Mouse (Mus musculus): ENCODE results near the gene Ppp1ca.

DNA sequence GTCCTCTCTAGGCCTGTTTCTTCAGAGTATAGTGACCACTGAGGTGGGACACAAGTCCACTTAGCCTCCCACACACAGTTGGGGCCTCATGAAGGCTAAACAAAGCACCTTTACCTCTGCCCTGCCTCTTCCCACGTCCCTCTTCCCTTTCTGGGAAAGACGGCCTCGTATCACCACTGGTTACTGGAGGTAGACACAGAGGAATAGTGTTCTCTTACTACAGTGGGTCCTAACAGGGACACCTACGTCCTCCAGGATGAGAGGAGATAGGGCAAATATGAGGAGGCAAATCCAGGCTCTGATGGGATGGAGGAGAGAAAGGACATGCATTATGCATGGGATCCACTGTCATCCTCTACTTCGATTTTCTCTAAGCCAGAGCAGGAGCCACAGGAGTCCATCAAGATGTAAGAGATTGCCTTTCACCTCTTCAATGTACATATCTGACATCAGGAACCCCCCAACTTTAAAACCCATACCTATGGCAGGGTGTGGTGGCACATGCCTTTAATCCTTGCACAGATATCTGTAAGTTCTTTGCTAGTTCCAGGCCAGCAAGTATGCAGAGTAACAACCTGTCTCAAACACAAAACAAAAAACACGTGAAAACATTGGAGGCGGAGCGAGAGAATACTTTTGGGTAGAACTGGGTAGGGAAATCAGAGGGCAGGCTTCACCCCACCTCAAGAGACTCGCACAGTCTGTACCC is 43.9 kb upstream of the Ppp1ca start:
- no peak for TF ChIP-seq CTCF (IDR thresholded peaks at IDR 0.05; ENCODE audit: borderline replicate concordance, control insufficient read depth, extremely low read depth, insufficient read depth, low read length, poor library complexity)
- no peak for TF ChIP-seq POLR2A (IDR thresholded peaks at IDR 0.05; ENCODE audit: control insufficient read depth, extremely low read depth, insufficient read depth, low read length, poor library complexity)
